Mouse (Mus musculus) gastrocnemius, adult 8-10 months (tissue): ENCODE measurements at regions not wholly inside any gene's neighbourhood (a gene's known extent, or its start where the extent isn't known, plus 50 kb on each side); places are given as distances from the start of the nearest gene placed in this dataset.

Source experiments
- DNase-seq, 2 experiments: peaks; one replicate each; pipeline ENCODE4 v3.0.0; 2022; ENCODE audit warnings: low spot score in 2 of 2

DNA sequence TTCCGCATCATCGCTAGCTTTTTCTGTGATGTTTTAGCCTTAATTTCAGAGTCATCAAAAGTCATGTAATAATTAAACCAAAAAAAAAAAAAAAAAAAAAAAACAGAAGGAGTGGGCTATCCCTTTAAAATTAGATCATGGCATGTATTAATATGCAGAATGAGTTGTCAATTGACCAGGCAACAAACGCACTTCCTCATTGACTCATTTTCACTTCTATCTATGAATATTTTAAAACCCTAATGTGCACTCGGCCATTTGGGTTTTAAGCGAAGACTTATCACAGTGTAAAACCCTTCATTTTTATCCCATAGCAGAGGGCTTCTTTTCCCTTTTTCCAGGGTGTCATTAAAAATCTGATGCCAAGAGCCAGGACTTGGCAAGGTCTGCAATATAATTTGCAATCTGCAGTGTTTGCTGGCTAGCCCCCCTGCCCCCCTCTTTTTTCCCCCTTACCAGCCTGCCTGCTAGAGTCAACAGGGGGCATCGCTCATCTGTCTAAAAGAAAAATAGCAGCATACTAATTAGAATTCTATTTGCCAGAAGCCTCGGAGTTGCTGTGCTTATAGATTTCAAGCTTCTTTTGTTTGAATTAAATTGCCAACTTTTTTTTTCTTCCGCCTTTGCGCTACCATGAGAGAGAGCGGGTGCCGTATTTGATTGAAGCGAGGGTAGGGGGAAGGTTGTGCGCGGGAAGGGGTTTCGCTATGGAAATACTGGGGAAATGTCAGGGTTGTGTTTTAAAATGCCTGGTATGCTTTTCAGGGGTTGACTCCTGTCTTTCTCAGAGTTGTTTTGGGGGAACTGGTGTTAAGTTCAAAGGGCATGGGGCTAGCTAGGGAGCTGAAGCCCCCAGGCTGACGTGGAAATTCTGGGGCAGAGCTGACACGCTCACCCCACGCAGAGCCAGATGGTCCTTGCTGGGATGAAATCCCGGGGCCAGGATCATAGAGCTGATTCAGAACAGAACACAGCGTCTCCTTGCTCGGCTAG, 248.3 kb downstream of the Nr2f2 start:
- DNase-seq = no peak

GRCm38 (mm10) chr7:70109013-70109412, 257.5 kb downstream of the Nr2f2 start:
- no peak for DNase-seq

DNA sequence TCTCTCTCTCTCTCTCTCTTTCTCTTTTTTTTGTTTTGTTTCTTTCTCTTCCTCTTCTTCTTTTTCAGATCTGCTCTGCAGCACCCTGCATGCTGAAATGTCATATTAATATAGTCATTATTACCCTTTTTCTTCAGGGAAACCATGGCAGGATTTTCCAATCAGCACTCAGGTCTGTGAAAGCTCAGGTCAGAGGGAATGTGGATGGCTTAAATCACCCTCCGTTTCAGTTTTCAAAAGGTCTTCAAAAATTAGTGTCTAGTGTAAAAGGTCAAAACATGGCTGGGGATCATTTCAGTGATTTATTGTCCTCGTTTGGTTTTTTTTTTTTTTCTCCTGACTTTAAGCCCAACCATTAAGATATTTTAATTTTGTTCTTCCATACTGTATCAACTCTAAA, 261.5 kb downstream of the Nr2f2 start:
- DNase-seq = no peak

DNA sequence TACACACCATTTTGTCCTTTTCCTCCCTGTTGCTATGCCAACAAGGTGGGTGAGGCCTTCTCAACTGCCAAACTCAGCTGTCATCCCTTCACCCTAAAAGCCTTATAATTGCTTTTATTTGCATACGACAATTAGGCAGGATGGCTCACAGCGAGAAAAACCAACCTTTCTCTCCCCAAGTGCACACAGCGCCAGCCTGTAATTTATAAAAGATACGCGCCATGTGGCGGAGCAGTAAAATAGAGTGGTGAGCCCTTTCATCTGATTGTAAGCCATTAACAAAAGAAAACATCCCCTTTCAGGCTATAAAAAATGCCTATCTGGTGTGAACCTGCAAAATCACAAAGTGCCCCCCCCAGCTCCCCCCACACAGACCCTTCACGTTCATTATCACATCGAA, 262.0 kb downstream of the Nr2f2 start:
- DNase-seq = no peak

DNA sequence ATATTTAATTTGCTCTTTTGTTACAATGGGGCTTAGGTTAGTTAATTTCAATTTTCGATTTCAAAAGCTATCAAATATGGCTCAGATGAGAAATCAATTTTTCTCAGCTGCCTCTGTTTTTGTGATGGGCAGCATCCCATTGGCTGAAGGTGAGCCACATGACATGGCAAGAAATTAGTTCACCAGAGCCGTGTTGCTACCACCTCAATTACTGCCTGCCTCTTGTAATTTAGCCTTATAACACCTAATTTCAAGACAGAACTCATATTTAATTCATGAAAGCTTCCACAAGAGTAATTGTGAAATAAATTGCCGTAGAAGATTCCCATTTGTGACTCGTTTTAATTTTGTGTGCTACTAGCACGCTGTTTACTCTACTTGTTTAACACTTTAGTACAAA, 262.9 kb downstream of the Nr2f2 start:
- no peak for DNase-seq

- no peak for DNase-seq
Measured at GRCm38 (mm10) chr7:70099001-70099400, 267.5 kb downstream of the Nr2f2 start.

- no peak for DNase-seq
Measured at GRCm38 (mm10) chr7:70093916-70094784, 272.4 kb downstream of the Nr2f2 start.

DNA sequence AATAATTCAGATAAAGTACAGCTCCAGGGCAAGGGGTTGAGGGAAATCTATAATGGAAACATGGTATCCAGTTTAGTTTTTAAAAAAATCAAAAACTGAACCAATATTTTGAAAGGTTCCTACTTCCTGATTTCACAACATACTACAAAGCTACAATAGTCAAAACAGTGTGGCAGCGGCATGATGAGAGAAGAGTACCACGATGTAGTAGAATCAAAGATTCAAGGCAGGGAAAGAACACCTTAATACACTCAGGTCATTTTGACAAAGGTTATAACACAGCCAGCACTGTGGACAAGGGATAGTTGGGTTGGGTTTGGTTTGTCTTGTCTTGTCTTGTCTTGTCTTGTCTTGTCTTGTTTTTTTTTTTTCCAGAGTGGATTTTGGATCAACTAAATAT, 274.4 kb downstream of the Nr2f2 start:
- DNase-seq = no peak

DNA sequence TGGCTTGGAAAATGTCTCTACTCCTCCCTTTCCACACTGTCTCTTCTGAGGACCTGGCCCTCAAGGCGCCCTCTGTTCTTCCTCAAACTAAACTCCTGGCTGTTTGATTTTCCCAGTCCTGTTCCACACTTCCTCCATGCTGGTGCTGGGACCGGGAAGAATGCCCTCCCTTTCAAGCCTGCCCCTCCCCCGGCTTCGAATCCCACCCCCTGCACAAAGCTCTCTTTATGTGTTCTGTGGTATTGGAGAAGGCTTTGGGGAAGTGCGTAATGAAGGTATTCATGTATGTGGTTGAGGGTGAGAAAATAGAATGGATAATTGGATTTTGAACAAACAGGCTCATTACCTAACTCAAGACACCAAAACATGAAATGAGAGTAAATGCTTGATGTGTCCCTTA, 277.4 kb downstream of the Nr2f2 start:
- DNase-seq = no peak

- DNase-seq = no peak
Measured at GRCm38 (mm10) chr7:70069662-70070061, 296.9 kb downstream of the Nr2f2 start.

GRCm38 (mm10) chr7:70067828-70068719, 298.5 kb downstream of the Nr2f2 start:
- DNase-seq = no peak

DNA sequence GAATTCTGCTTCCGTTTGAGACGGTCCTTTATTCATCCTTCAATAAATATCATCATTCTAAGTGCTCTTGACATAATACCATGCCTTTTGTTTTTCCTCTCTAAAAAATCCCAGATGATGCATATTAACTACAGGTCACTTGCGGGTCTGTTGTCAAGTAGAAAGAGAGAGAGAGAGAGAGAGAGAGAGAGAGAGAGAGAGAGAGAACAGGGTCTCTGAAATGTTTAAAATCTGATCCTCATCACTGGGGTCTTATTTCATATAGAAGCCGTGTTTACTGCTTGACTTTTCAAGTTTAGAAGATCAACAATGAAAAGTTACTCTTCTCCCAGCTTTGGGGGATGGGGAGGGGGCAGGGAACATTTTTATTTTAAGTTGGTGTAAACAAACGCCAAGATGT, 299.5 kb downstream of the Nr2f2 start:
- no peak for DNase-seq

GRCm38 (mm10) chr7:70066448-70066847, 300.1 kb downstream of the Nr2f2 start:
- DNase-seq = no peak

DNA sequence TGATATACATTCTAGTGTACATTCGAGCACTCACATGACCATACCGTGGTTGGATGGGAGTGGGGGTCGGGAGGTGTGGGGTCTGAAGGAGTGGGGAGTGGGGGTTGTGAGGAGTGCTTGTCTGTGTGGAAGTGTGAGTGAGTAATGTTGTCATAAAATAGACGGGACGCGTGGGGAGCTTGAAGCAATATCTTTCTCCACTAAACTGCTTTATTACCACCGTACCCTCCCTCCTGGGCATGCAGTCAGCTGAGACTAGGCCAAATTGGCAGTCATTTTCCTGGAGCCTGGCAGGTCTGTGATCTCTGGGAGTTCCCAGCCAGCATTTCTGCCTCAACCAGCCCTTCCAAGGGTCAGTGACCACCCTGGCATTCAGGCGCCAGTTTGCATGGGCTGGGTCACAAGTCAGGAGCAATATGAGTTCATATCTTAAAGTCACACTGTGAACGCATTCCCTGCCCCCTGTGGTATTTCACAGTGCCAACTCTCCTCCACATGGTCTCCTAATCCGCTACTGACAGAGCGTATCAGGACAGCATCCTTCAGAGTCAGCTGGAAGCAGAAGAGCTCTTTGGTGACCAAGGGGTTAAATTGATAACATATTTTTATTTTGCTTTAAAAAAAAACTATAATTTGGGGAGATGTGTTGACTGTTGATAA, 300.9 kb downstream of the Nr2f2 start:
- no peak for DNase-seq

DNA sequence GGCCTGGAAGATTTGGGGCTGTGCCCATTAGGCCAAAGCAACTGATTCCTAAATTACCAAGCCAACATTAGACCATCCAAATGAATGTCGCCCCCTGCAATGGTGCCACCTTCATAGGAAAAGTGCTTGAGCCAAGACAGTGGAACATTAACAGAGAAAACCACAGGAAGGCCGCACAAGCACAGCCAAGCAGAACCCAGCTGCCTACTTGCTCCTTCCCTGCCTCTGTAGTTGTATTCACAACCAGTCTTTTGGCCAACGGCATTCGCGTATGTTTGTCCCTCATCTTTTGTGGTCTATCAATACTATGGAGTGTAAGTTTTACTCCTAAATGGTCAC, 319.2 kb downstream of the Nr2f2 start:
- DNase-seq = no peak

DNA sequence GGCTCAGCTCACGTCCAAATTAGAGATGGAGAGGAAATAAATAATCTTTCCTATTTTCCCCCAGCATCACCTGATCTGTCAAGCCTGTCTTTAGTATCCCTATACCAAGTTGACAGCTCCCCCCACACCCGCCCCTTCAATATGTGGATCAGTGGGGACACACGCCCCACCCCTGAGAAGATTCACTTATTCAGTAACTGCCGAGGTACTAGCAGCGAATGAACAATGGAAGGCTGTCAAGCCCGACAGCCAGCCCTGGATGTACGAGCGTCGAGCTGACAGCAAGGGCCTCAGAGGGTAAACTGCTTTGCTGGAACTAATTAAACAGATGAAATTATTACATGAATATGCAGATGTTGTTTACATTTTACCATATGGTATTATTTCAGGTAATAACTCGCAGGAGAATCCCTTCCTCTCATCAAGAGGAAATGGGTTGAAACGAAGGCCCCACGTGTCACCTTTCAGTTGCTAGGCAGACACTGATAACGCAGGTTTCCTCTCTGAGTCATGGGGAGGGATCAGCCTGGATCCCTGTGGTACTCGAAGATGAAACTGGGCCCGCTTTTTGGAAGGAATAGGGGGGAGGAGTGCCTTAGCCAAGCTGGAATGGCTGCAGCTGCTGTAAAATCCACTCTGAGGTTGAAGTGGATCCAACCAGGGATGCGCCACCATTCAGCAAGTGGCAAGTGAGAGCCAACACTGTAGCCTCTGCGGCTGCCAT, 319.7 kb downstream of the Nr2f2 start:
- no peak for DNase-seq

- no peak for DNase-seq
Measured at GRCm38 (mm10) chr7:70037011-70037410, 329.5 kb downstream of the Nr2f2 start.

- DNase-seq = no peak
Measured at GRCm38 (mm10) chr7:70032857-70033256, 333.7 kb downstream of the Nr2f2 start.

- DNase-seq = no peak
Measured at GRCm38 (mm10) chr7:70029311-70029710, 337.2 kb downstream of the Nr2f2 start.

DNA sequence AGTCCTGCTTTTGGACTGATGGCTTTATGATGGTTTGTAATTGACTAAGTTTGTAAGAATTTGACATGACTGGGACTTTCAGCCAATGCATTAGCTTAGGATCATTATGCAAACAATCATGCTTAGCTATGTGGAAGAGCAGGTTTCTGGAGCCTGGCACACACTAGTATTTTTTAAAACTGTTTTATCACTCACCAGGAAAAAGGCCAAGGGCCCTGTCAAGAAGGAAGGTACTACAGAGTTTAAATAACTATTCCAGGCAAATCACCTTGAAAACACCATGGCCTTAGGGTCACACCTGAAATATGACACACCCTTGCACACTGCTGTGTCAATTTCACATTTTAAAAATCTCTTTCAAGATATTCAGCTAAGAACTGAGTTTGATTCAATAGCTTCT, 341.0 kb downstream of the Nr2f2 start:
- DNase-seq = no peak
